Mouse (Mus musculus) lung, postnatal 0 days (tissue): ENCODE measurements around the gene Gabrb1. TPM values are rescaled to one million over a fixed set of nuclear protein-coding genes. Genes with fewer than 3 reads are reported as not detected.

ENCODE experiments used
- ATAC-seq: fragments of 200-750 bp; cut with Nextera tagmentation; 2 replicates; pipeline ENCODE4 v1.8.0; 2017; ENCODE audit warnings: moderate library complexity
- DNase-seq: peaks from one replicate; pipeline ENCODE4 v3.0.0-alpha.2; 2016; ENCODE audit warnings: low spot score
- H3K27ac ChIP-seq: fragments of 300-500 bp; sonication (generic); 2 replicates; pipeline ENCODE4 v1.5.1; 2014; ENCODE audit warnings: antibody characterized with exemption, mild to moderate bottlenecking, low read length, mixed read lengths
- H3K27me3 ChIP-seq: fragments of 300-500 bp; sonication (generic); replicated peaks from 2 replicates; pipeline ENCODE4 v1.6.1; 2014; ENCODE audit warnings: low read length, mixed read lengths; ENCODE audit not compliant: insufficient read depth
- H3K36me3 ChIP-seq: fragments of 300-500 bp; sonication (generic); 2 replicates; pipeline ENCODE4 v1.6.1; 2014; ENCODE audit warnings: low read length, mixed read lengths; ENCODE audit not compliant: insufficient read depth
- H3K4me1 ChIP-seq: fragments of 300-500 bp; sonication (generic); 2 replicates; pipeline ENCODE4 v1.6.1; 2014; ENCODE audit warnings: antibody characterized with exemption, low read depth, low read length, mixed read lengths; ENCODE audit not compliant: insufficient read depth
- H3K4me2 ChIP-seq: fragments of 300-500 bp; sonication (generic); replicated peaks from 2 replicates; pipeline ENCODE4 v1.6.1; 2014; ENCODE audit warnings: low read depth, mild to moderate bottlenecking, low read length, moderate library complexity, mixed read lengths
- H3K4me3 ChIP-seq: fragments of 300-500 bp; sonication (generic); 2 replicates; pipeline ENCODE4 v1.5.1; 2014; ENCODE audit warnings: low read depth, low read length
- H3K9ac ChIP-seq: fragments of 300-500 bp; sonication (generic); replicated peaks from 2 replicates; pipeline ENCODE4 v1.6.1; 2014; ENCODE audit warnings: low read depth, mild to moderate bottlenecking
- H3K9me3 ChIP-seq: fragments of 300-500 bp; sonication (generic); 2 replicates; pipeline ENCODE4 v1.6.1; 2016; ENCODE audit warnings: low read length, mixed read lengths
- CTCF ChIP-seq: IDR thresholded peaks from 2 replicates; pipeline ENCODE4 v1.5.1; 2016; ENCODE audit warnings: antibody characterized with exemption, mild to moderate bottlenecking
- EP300 ChIP-seq: IDR thresholded peaks from 2 replicates; pipeline ENCODE4 v1.6.1; 2016; ENCODE audit warnings: antibody characterized with exemption, mild to moderate bottlenecking, control low read depth
- WGBS: fragments of 180-500 bp; shearing (Covaris S2); extraction: QIAGEN DNeasy Blood & Tissue Kit; methylation state at CpG from one replicate; pipeline ENCODE4 v1.1.7; 2014; 5-methylcytosine and 5-hydroxymethylcytosine counted together
- polyA plus RNA-seq: library from polyadenylated mRNA; unstranded; fragments of >200 nt; fragmentation: Nextera tagmentation; extraction: Ambion mirVana; gene quantifications from 2 replicates; pipeline ENCODE4 v1.2.1, GENCODE M21; 2015

The Gabrb1 gene
- polyA plus RNA-seq, 1 experiment from 2014 or later = 1.2 TPM

- no peak overlapping the region for H3K27ac ChIP-seq
- H3K9ac ChIP-seq = no peak overlapping the region
- H3K4me3 ChIP-seq = no peak overlapping the region
- H3K4me1 ChIP-seq = no peaks in the 10 kb centered on the region
- no peaks in the 10 kb centered on the region for H3K9me3 ChIP-seq
- H3K36me3 ChIP-seq = no peaks in the 10 kb centered on the region
- DNase-seq (no peak), ATAC-seq (no peak)
- H3K4me2 ChIP-seq = no peak overlapping the region
- 25% methylated on average over 1 of the region's 1 CpGs for WGBS
- TF ChIP-seq CTCF (no peak), EP300 (no peak)
- no peaks in the 10 kb centered on the region for H3K27me3 ChIP-seq
Observed at GRCm38 (mm10) chr5:71822862-71823261, 164.9 kb downstream of the Gabrb1 start.

- ATAC-seq = no peak
- TF ChIP-seq EP300 (no peak), CTCF (no peak)
Observed at GRCm38 (mm10) chr5:71828342-71828741, 170.4 kb downstream of the Gabrb1 start.

GRCm38 (mm10) chr5:71828996-71829395 lies 171.1 kb downstream of the Gabrb1 start:
- no peak for ATAC-seq
- no peaks in the 10 kb centered on the region for H3K27me3 ChIP-seq
- H3K36me3 ChIP-seq = no peaks in the 10 kb centered on the region
- H3K27ac ChIP-seq = no peak overlapping the region
- H3K4me3 ChIP-seq = no peak overlapping the region
- no peak overlapping the region for H3K4me2 ChIP-seq
- TF ChIP-seq CTCF = no peak
- TF ChIP-seq EP300 = no peak
- H3K4me1 ChIP-seq = no peaks in the 10 kb centered on the region
- DNase-seq = no peak
- no peak overlapping the region for H3K9ac ChIP-seq
- H3K9me3 ChIP-seq = no peaks in the 10 kb centered on the region
- WGBS = 33% methylated on average over 1 of the region's 1 CpGs

More at GRCm38 (mm10) chr5:71828342-71828741, 170.4 kb downstream of the Gabrb1 start:
- H3K27me3 ChIP-seq = no peaks in the 10 kb centered on the region
- no peaks in the 10 kb centered on the region for H3K36me3 ChIP-seq
- H3K27ac ChIP-seq = no peak overlapping the region
- H3K4me3 ChIP-seq = no peak overlapping the region
- H3K9me3 ChIP-seq = no peaks in the 10 kb centered on the region
- no peak overlapping the region for H3K9ac ChIP-seq
- DNase-seq = no peak
- no peaks in the 10 kb centered on the region for H3K4me1 ChIP-seq
- H3K4me2 ChIP-seq = no peak overlapping the region

GRCm38 (mm10) chr5:71830342-71830741 lies 172.4 kb downstream of the Gabrb1 start:
- ATAC-seq = no peak
- H3K36me3 ChIP-seq = no peaks in the 10 kb centered on the region
- 67% methylated on average over 2 of the region's 2 CpGs for WGBS
- H3K4me1 ChIP-seq = no peaks in the 10 kb centered on the region
- H3K9ac ChIP-seq = no peak overlapping the region
- H3K27ac ChIP-seq = no peak overlapping the region
- no peak for TF ChIP-seq EP300
- no peak for TF ChIP-seq CTCF
- no peak overlapping the region for H3K4me2 ChIP-seq
- no peak overlapping the region for H3K4me3 ChIP-seq
- no peak for DNase-seq
- no peaks in the 10 kb centered on the region for H3K9me3 ChIP-seq
- H3K27me3 ChIP-seq = no peaks in the 10 kb centered on the region

- no peak for DNase-seq
- Histone ChIP-seq H3K4me3 (no peak overlapping the region), H3K9ac (no peak overlapping the region), H3K4me1 (no peaks in the 10 kb centered on the region), H3K4me2 (no peak overlapping the region), H3K9me3 (no peaks in the 10 kb centered on the region), H3K36me3 (no peaks in the 10 kb centered on the region), H3K27me3 (no peaks in the 10 kb centered on the region), H3K27ac (no peak overlapping the region)
- no peak for TF ChIP-seq CTCF
- no peak for ATAC-seq
Observed at GRCm38 (mm10) chr5:71842241-71842640, 184.3 kb downstream of the Gabrb1 start.

- 90% methylated on average over 2 of the region's 2 CpGs for WGBS
- ATAC-seq (no peak), DNase-seq (no peak)
- Histone ChIP-seq H3K27me3 (no peaks in the 10 kb centered on the region), H3K36me3 (no peaks in the 10 kb centered on the region), H3K9me3 (no peaks in the 10 kb centered on the region), H3K4me2 (no peak overlapping the region), H3K4me3 (no peak overlapping the region), H3K27ac (no peak overlapping the region), H3K4me1 (no peaks in the 10 kb centered on the region), H3K9ac (no peak overlapping the region)
- TF ChIP-seq CTCF = no peak
- no peak for TF ChIP-seq EP300
Observed at GRCm38 (mm10) chr5:71898214-71898613, 240.3 kb downstream of the Gabrb1 start.

- no peak for DNase-seq
- H3K27ac ChIP-seq = no peak overlapping the region
- H3K9me3 ChIP-seq = no peaks in the 10 kb centered on the region
- ATAC-seq = no peak
- H3K4me2 ChIP-seq = no peak overlapping the region
- no peaks in the 10 kb centered on the region for H3K27me3 ChIP-seq
- no peaks in the 10 kb centered on the region for H3K4me1 ChIP-seq
- no peaks in the 10 kb centered on the region for H3K36me3 ChIP-seq
- TF ChIP-seq EP300 (no peak), CTCF (no peak)
- H3K4me3 ChIP-seq = no peak overlapping the region
- WGBS = 52% methylated on average over 7 of the region's 7 CpGs
- no peak overlapping the region for H3K9ac ChIP-seq
Observed at GRCm38 (mm10) chr5:71903399-71903798, 245.5 kb downstream of the Gabrb1 start.
